Mouse (Mus musculus) heart, adult 18-20 months (tissue): ENCODE results near the gene Gm17581. TPM values are rescaled to one million over a fixed set of nuclear protein-coding genes. Genes with fewer than 3 reads are reported as not detected.
"Not testable (repeated sequence)": the region's sequence is repeated elsewhere in the genome, so short reads cannot be mapped to it uniquely, and the experiment has no call there.

Experiments
- DNase-seq, 2 experiments: peaks; one replicate each; pipeline ENCODE4 v3.0.0; 2021 to 2022; ENCODE audit warnings: mixed read lengths in 1 of 2
- total RNA-seq, 2 experiments: library from RNA; stranded (reverse); gene quantifications; 2 replicates each; pipeline ENCODE4 v1.2.3; 2021

The Gm17581 gene
- total RNA-seq, 2 experiments from 2014 or later: not detected

- DNase-seq: no peak
Observed at GRCm38 (mm10) chr2:155737803-155738202, 2.1 kb upstream of the Gm17581 start.

GRCm38 (mm10) chr2:155736936-155737335 is 1.3 kb upstream of the Gm17581 start:
- DNase-seq: no peak

- DNase-seq: peak in 1 of 2 experiments; percentile 48
Observed at GRCm38 (mm10) chr2:155735080-155735479, 586 bp downstream of the Gm17581 start.

- peak; percentile 96 for DNase-seq
Observed at GRCm38 (mm10) chr2:155729158-155729645, 6.5 kb downstream of the Gm17581 start, which contains the start of gene Edem2. Edem2 (minus strand) TSS chr2:155729475.

- DNase-seq: no peak
Observed at GRCm38 (mm10) chr2:155728742-155729141, 6.9 kb downstream of the Gm17581 start.

GRCm38 (mm10) chr2:155727764-155728395 is 7.8 kb downstream of the Gm17581 start:
- DNase-seq: no peak

- DNase-seq: no peak
Observed at GRCm38 (mm10) chr2:155726302-155726701, 9.4 kb downstream of the Gm17581 start.

- DNase-seq: no peak
Observed at GRCm38 (mm10) chr2:155724526-155724925, 11.1 kb downstream of the Gm17581 start.

- no peak for DNase-seq
Observed at GRCm38 (mm10) chr2:155724036-155724435, 11.6 kb downstream of the Gm17581 start.

- DNase-seq: no peak
Observed at GRCm38 (mm10) chr2:155720585-155720984, 15.1 kb downstream of the Gm17581 start.

GRCm38 (mm10) chr2:155717082-155717990 is 18.3 kb downstream of the Gm17581 start:
- peak; percentile 47 to 74 for DNase-seq

GRCm38 (mm10) chr2:155710557-155710956 is 25.1 kb downstream of the Gm17581 start:
- DNase-seq: no peak

- DNase-seq: peak; percentile 64 to 71
Observed at GRCm38 (mm10) chr2:155707251-155707650, 28.4 kb downstream of the Gm17581 start.

- DNase-seq: no peak
Observed at GRCm38 (mm10) chr2:155703630-155704029, 32.0 kb downstream of the Gm17581 start.

- DNase-seq: no peak
Observed at GRCm38 (mm10) chr2:155701399-155701919, 34.2 kb downstream of the Gm17581 start.

GRCm38 (mm10) chr2:155698443-155698842 is 37.2 kb downstream of the Gm17581 start:
- DNase-seq: not testable (repeated sequence)

GRCm38 (mm10) chr2:155696851-155697250 is 38.8 kb downstream of the Gm17581 start:
- no peak for DNase-seq

GRCm38 (mm10) chr2:155696091-155696558 is 39.5 kb downstream of the Gm17581 start:
- DNase-seq: peak; percentile 85 to 95

- DNase-seq: no peak
Observed at GRCm38 (mm10) chr2:155695316-155695715, 40.4 kb downstream of the Gm17581 start.

GRCm38 (mm10) chr2:155694564-155694963 is 41.1 kb downstream of the Gm17581 start:
- no peak for DNase-seq

GRCm38 (mm10) chr2:155693136-155693535 is 42.5 kb downstream of the Gm17581 start:
- no peak for DNase-seq

GRCm38 (mm10) chr2:155691723-155692493 is 43.8 kb downstream of the Gm17581 start, which contains the start of gene Trpc4ap:
Trpc4ap (minus strand) TSS chr2:155692384.
- peak; percentile 97 to 99 for DNase-seq
